Mouse (Mus musculus) C2C12 (cell line): ENCODE measurements around the gene Usp21.

ENCODE experiments used
- CEBPB ChIP-seq: IDR thresholded peaks from one replicate; pipeline ENCODE4 v1.6.1; 2011; ENCODE audit warnings: low read depth, mild to moderate bottlenecking, control low read depth, moderate library complexity
- CTCF ChIP-seq: IDR thresholded peaks from one replicate; pipeline ENCODE4 v1.5.1; 2011; ENCODE audit not compliant: control insufficient read depth, insufficient read depth, insufficient read length
- MAX ChIP-seq: IDR thresholded peaks from one replicate; pipeline ENCODE4 v1.6.1; 2011; ENCODE audit warnings: mild to moderate bottlenecking, control low read depth
- MYOG ChIP-seq: IDR thresholded peaks from one replicate; pipeline ENCODE4 v1.6.1; 2011; ENCODE audit not compliant: control insufficient read depth, insufficient read length; ENCODE audit errors: extremely low read depth
- USF1 ChIP-seq: IDR thresholded peaks from one replicate; pipeline ENCODE4 v1.6.1; 2011; ENCODE audit warnings: low read depth, mild to moderate bottlenecking, control low read depth, moderate library complexity

DNA sequence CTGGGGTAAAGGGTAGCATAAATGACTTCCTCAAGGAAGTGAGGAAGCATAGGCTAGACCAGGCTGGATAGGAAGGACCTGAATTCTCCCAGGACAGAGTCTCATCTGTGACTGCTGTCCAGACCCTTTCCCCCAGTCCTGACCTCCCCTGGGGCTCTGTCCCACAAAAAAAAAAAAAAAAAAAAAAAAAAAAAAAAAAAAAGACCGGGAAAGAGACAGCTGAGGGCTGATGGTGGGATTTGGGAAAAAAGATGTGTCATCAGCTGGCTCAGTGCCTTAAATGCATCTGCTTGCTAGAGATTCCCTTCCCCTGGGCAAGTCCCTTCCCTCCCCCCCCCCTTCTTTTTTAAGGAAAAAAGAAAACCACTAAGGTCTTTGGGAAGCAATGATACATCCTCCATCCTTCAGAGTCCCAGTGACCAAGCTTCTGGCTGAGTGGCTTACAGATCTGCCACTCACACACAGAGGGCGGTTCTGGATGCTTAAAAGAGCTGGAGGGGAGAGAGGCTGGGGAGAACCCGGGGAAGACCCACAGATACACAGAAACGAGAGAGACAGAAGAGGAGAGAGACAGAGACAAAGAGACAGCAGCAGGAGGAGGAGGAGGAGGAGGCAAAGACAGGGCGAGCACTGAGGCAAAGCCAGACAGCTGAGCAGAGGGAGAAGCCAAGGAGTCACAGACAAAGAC is 37.7 kb downstream of the Usp21 start, which contains the start of gene Adamts4:
- no peak for TF ChIP-seq MAX
- TF ChIP-seq CTCF: no peak
- TF ChIP-seq MYOG: no peak
- TF ChIP-seq USF1: no peak
- no peak for TF ChIP-seq CEBPB
